Mouse (Mus musculus): Measurements from ENCODE around the gene Serpinb9d. TPM values are rescaled to one million over a fixed set of nuclear protein-coding genes. Genes with fewer than 3 reads are reported as not detected.

The Serpinb9d gene
- polyA plus RNA-seq (2015; fragmentation: Nextera tagmentation; extraction: Ambion mirVana), result not detected in 2 replicates

DNA sequence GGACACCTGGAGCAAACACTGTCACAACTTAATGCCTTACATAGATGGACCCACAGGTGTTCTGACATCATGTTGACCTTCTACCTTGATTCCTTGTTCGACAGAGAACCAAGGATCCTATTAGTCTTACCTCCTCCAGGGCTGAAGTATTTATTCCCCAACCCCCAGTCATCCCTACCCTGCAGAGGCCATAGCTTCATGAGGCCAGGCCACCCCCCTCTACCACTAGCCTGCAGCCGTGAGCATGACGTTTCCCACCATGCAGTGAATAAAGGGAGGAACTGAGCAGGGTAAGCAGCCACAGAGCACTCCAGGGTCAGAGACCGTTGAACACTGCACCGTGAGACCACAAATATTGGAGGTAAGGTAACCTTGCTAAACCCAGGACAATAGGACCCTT is at the start of gene Serpinb9d:
Gene Serpinb9d, plus strand, starts transcription at position 301 of the 400 bp plus-strand sequence.

DNA sequence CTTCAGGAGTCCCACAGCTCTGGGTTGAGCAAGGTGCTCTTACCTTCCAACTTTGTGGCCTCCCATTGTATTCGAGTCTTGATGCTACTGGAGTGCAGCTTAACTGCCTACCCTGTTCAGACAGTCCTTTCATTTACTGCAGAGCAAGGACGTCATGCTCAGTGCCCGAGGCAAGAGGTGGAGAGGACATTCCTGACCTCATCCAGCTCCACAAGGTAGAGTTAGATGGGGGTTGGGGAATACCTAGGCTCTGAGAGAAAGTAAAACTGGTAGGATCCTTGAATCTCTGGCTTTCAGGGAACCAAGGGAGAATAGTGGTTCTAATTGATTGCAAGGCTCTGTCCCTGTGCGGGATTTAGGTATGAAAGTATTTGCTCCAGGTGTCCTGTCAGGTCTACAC is 33.1 kb upstream of the Serpinb9d start, which contains the start of gene Serpinb9c:
Gene Serpinb9c, minus strand, starts transcription at position 101 of the 400 bp plus-strand sequence.

DNA sequence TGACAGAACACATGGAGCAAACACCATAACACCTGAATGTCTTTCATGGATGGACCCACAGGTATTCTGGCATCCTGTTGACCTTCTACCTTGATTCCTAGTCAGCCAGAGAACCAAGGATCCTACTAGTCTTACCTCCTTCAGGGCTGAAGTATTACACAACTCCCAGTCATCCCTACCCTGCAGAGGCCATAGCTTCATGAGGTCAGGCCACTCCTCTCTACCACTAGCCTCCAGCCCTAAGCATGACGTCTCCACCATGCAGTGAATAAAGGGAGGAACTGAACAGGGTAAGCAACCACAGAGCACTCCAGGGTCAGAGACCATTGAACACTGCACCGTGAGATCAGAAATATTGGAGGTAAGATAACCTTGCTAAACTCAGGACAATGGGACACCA is 56.6 kb downstream of the Serpinb9d start, which contains the start of gene Serpinb9e:
Gene Serpinb9e, plus strand, starts transcription at position 301 of the 400 bp plus-strand sequence.

Other genes with a start within 250 kb of the Serpinb9d start
- 50.7 and 72.7 TPM in 2 replicates for gene Serpinb6b, start 227.8 kb upstream of the Serpinb9d start, polyA plus RNA-seq (2015; fragmentation: Nextera tagmentation; extraction: Ambion mirVana)
- 12.1 and 15.6 TPM in 2 replicates for gene Serpinb9, start 189.7 kb upstream of the Serpinb9d start, polyA plus RNA-seq (2015; fragmentation: Nextera tagmentation; extraction: Ambion mirVana)
- gene Serpinb9b, start 165.5 kb upstream of the Serpinb9d start, polyA plus RNA-seq (2015; fragmentation: Nextera tagmentation; extraction: Ambion mirVana), result 0.13 and 0.47 TPM in 2 replicates
- gene Serpinb1b, start 114.4 kb upstream of the Serpinb9d start, polyA plus RNA-seq (2015; fragmentation: Nextera tagmentation; extraction: Ambion mirVana), result 0.92 and 1.1 TPM in 2 replicates
- 0.10 TPM in 1 of 2 replicates, not detected in the other for gene Serpinb9c, start 33.2 kb upstream of the Serpinb9d start, polyA plus RNA-seq (2015; fragmentation: Nextera tagmentation; extraction: Ambion mirVana)
- not detected in 2 replicates for gene Serpinb9e, start 56.7 kb downstream of the Serpinb9d start, polyA plus RNA-seq (2015; fragmentation: Nextera tagmentation; extraction: Ambion mirVana)
- gene Serpinb9f, start 131.1 kb downstream of the Serpinb9d start, polyA plus RNA-seq (2015; fragmentation: Nextera tagmentation; extraction: Ambion mirVana), result not detected in 2 replicates
- gene Gm11397, start 202.8 kb downstream of the Serpinb9d start, polyA plus RNA-seq (2015; fragmentation: Nextera tagmentation; extraction: Ambion mirVana), result not detected in 2 replicates